Mouse (Mus musculus): ENCODE measurements at regions not wholly inside any gene's neighbourhood (a gene's known extent, or its start where the extent isn't known, plus 50 kb on each side); places are given as distances from the start of the nearest gene placed in this dataset.
A peak's percentile ranks its signal among the peaks of the same experiment; 100 is the strongest.

- Histone ChIP-seq H3K9me3 (ENCODE audit: control insufficient read depth, low read length) (no peaks in the 10 kb centered on the region), H3K9ac (ENCODE audit: low read length) (no peak overlapping the region), H3K4me3 (ENCODE audit: low read depth, low read length) (no peak overlapping the region), H3K36me3 (ENCODE audit: control insufficient read depth, insufficient read depth, low read length) (no peaks in the 10 kb centered on the region), H3K4me2 (ENCODE audit: low read depth) (no peak overlapping the region), H3K4me1 (ENCODE audit: control insufficient read depth, insufficient read depth, low read length) (no peaks in the 10 kb centered on the region), H3K27me3 (ENCODE audit: control insufficient read depth, insufficient read depth, low read length) (no peaks in the 10 kb centered on the region), H3K27ac (ENCODE audit: low read depth, low read length) (no peak overlapping the region)
- ATAC-seq (ENCODE audit: insufficient read depth, low FRiP score, low TSS enrichment), result no peak
- peak; percentile 30 for DNase-seq (ENCODE audit: low spot score)
- WGBS, result 77% methylated on average over 1 of the region's 1 CpGs
Measured at GRCm38 (mm10) chr8:93748720-93749119, 61.0 kb upstream of the Gnao1 start.

GRCm38 (mm10) chr8:93750921-93751320 is 58.8 kb upstream of the Gnao1 start:
- no peak overlapping the region for H3K4me2 ChIP-seq (ENCODE audit: low read depth)
- no peaks in the 10 kb centered on the region for H3K36me3 ChIP-seq (ENCODE audit: control insufficient read depth, insufficient read depth, low read length)
- WGBS, result 59% methylated on average over 2 of the region's 2 CpGs
- H3K4me3 ChIP-seq (ENCODE audit: low read depth, low read length), result no peak overlapping the region
- no peak overlapping the region for H3K27ac ChIP-seq (ENCODE audit: low read depth, low read length)
- no peaks in the 10 kb centered on the region for H3K9me3 ChIP-seq (ENCODE audit: control insufficient read depth, low read length)
- H3K4me1 ChIP-seq (ENCODE audit: control insufficient read depth, insufficient read depth, low read length), result no peaks in the 10 kb centered on the region
- no peak overlapping the region for H3K9ac ChIP-seq (ENCODE audit: low read length)
- no peak for ATAC-seq (ENCODE audit: insufficient read depth, low FRiP score, low TSS enrichment)
- no peak for DNase-seq (ENCODE audit: low spot score)
- H3K27me3 ChIP-seq (ENCODE audit: control insufficient read depth, insufficient read depth, low read length), result no peaks in the 10 kb centered on the region

- no peaks in the 10 kb centered on the region for H3K27me3 ChIP-seq (ENCODE audit: control insufficient read depth, insufficient read depth, low read length)
- no peak overlapping the region for H3K9ac ChIP-seq (ENCODE audit: low read length)
- H3K4me3 ChIP-seq (ENCODE audit: low read depth, low read length), result no peak overlapping the region
- H3K9me3 ChIP-seq (ENCODE audit: control insufficient read depth, low read length), result no peaks in the 10 kb centered on the region
- DNase-seq (ENCODE audit: low spot score) (no peak), ATAC-seq (ENCODE audit: insufficient read depth, low FRiP score, low TSS enrichment) (no peak)
- no peak overlapping the region for H3K27ac ChIP-seq (ENCODE audit: low read depth, low read length)
- H3K36me3 ChIP-seq (ENCODE audit: control insufficient read depth, insufficient read depth, low read length), result no peaks in the 10 kb centered on the region
- no peaks in the 10 kb centered on the region for H3K4me1 ChIP-seq (ENCODE audit: control insufficient read depth, insufficient read depth, low read length)
- no peak overlapping the region for H3K4me2 ChIP-seq (ENCODE audit: low read depth)
- WGBS, result 86% methylated on average over 4 of the region's 4 CpGs
Measured at GRCm38 (mm10) chr8:93755981-93756380, 53.8 kb upstream of the Gnao1 start.
